Mouse (Mus musculus): ENCODE data around the gene Serinc3.

The Serinc3 gene

DNA sequence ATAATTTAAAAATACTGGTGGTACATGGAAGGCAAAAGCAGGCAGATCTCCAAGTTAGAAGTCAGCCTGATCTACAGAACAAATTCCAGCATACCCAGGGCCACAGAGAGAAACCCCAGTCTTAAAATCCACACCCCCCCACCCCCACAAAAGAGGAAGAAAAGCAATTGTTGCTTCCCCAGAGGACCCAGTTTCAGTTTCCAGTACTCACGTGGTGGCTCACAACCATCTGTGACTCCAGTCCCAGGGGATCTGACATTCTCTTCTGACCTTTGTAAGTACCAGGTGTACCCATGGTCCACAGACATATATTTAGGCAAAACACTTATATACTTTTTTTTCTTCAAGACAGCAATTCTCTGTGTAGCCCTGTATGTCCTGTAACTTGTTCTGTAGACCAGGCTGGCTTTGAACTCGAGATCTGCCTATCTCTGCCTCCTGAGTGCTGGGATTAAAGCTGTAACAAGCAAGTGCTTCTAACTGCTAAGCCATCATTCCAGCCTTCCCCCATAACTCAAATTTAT, 17.8 kb upstream of the Serinc3 start:
- WGBS: 65% methylated on average over 2 of the region's 2 CpGs

DNA sequence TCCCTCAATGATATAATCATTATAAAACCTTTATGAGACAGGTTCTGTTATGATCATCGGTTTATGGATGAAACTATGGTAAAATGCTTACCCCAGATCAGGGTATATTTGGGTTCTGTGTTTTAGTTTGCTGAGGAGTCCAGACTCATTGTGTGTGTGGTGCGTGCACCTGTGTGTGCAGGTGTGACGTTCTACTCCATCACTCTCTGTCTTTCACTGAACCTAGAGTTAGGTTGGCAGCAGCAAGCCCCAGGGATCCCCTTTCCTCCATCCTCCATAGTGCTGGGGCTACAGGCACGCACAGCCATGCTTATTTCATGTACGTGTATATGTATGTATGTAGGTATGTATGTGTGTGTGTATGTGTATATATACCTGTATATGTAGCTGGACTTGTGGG, 17.1 kb upstream of the Serinc3 start:
- 85% methylated on average over 5 of the region's 5 CpGs for WGBS

DNA sequence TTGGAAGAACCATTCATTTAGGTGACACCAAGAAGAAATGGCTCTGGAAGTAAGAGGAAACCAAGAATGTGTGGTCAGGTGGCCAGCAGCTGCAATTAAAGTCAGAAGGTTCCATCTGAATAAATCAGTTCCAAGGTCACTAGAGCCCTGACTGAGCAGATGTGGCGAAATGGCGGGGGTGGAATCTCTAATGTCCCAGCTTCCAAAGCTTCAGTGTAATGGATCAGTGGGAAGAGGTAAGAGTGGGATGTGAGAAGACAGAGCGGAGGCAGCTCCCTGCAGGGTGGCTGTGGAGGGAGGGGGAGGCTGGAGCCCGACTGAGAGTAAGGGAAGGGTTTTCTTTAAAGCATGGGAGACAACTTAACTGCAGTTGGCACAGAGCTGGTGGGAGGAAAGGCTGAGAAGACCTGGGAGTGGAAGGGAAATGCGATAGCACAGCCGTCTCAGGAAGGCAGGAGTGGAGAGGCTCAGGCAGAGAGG, 16.5 kb upstream of the Serinc3 start:
- WGBS: 39% methylated on average over 6 of the region's 6 CpGs

DNA sequence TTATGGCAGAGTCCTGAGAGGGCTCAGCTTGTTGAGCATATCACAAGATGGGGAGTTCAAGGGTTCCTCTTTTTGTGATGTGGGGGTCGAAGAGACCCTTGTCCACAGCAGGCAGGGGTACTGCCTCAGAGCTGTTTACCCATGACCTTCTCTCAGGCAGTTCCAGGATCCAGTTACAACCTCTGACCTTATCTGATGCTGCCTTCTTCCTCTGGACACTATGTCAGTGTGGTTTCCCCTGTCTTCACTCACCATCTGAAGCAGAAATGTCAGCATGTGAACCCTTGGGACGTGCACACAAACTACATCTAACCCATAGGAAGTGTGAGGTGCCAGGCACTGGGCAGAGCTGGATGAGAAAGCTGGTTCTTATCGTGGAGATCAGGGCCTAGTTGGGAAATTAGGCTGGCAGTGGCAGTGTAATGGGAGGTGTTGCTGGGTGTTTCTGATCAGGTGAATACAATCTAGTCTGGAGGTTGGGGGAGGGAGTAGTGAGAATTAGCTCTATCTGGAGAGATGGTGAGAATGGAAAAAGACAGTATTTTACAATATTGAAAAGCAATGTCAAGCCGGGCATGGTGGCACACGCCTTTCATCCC, 15.3 kb upstream of the Serinc3 start:
- 72% methylated on average over 5 of the region's 5 CpGs for WGBS

DNA sequence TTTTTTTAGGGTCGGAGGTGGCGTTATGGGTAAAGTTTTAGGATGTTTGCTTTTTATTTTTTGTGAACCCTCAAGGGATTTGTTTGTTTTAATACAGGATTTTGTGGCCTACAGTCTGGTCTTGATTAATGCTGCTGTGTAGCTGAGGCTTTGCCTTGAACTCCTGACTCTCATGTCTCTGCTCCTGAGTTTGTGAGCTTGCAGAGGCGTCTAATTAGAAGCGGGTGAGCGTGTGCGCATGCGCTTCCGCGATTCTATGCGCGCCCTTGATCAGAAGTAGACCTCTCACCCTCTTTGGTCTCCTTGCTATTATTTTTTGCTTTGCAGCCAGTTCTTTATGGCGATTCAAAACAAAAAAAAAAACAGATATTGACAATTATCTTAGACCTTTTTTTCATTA, 14.5 kb upstream of the Serinc3 start:
- WGBS: 71% methylated on average over 12 of the region's 12 CpGs

DNA sequence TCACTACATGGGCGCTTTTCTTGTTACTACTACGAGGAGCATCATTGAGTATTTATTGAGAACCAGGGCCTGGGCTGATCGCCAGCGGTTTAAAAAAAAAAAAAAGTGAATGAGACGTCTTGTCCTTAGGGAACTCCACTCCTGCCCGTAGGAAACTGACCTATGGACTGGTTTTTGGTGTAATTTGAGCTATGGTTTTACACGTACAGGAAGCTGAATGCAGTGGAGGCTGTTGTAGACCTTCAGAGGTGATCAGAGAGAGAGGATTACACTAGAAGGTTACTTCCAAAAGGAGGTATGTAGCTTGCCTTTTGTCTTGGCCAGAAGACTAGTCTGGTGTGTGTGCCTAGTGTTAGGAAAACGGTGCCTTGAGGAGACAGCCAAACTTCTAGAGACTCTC, 14.0 kb upstream of the Serinc3 start:
- WGBS: 2% methylated on average over 8 of the region's 8 CpGs

DNA sequence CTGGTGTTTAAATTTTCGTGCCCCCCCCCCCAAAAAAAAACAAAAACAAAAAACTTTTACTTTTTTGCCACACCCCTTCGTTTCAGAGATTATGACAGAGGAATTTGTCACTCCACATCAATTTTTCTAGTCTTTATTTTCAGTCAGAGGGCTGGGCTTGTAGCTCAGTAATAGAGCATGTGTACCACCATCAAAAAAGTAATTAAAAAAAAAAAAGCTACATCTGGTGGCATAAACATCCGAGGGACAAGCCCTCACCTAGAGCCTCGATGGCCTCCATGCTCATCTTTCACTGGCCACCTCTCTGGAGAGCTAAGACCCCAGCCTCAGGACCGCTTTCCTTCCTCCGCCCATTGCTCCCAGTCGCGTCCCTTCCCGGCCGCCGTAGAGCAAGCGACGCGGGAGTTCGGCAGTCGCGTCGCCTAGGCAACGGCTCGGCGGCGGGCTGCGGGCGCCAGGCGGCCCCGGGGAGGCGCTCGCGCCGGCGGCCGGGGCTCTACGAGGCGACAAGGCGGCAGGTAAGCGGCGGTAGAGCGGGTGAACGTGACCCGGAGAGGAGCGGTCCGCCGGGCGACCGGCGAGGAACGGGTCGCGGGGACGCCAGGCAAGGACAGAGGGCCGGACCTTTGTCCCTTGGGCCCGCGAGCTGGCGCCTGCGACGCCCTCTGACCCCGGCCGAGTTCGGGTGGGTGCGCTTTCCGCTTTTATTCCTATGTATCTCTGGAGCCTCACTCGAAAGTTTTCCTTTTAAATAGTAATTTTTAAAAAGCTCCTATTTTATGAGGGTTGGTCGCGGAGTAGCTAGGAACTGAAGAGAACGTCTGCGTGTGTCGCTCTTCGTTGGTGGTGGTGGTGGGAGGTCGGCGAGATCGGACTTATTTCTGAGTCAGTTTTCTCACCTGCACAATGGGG, 13.3 kb upstream of the Serinc3 start, which contains the start of gene Pkig:
Pkig (plus strand) TSS at position 412 of the 912 bp plus-strand sequence.
- WGBS: under 1% methylated on average over 70 of the region's 71 CpGs

DNA sequence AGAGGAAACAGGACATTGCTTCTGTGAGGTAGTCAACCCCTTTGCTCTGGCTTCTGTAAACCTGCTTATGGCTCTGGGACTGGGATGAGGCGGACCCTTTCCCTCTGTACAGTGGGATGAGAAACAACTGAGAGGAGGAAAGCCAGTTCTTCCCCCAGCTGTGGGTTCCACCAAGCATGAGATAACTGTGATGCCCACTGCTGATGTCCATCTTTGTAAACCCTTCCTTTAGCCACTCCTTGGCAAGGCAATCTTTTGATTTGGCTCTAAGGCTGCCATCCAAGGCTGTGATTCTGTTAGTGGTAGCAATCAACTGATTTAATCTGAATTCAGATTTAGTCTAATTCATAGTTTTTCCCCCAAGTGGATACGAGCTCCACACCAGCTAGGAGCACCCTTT, 12.6 kb upstream of the Serinc3 start:
- WGBS: 80% methylated on average over 2 of the region's 2 CpGs

DNA sequence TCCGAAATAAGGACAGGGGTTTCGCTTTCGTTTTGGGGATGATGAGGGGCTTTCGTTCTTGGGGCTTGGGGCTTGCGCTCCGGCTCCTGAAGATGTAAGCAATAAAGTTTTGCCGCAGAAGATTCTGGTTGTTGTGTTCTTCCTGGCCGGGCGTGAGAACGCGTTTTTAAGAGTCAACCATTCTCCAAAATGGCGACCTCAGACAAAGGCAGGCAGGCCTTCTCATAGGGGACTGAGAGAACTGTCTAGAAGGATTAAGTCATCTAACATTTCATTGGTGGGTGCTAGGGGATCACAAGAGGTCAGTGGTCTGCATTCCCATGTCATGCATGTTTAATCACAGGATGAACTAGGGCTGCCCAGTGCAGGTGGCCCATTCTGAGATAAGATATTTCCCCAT, 10.8 kb upstream of the Serinc3 start:
- WGBS: 97% methylated on average over 9 of the region's 12 CpGs

DNA sequence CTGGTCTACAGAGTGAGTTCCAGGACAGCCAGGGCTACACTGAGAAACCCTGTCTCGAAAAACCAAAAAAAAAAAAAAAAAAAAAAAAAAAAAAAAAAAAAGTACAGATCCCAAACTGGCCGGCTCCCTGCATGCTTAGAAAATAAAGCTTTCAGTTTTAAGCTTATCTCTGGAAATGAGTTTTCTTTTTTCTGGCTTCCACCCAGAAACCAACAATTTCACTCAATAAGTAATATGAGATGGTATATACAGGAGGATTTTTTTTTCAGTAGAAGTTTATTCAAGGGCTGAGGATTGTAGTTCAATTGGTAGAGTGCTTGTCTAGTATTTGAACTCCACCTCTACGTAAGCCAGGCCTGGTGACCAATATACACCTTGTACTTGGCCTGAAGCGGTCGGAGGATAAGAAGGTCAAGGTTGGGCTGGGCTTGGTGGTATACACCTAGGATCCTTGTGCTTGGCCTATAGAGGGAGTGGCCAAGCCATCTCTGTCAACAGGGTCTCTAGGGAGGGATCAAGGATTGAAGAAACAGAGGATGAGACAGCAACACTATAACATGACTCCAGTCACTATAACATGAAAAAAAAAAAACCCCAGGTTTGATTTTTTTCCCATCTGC, 1.6 kb upstream of the Serinc3 start:
- 79% methylated on average over 5 of the region's 5 CpGs for WGBS

DNA sequence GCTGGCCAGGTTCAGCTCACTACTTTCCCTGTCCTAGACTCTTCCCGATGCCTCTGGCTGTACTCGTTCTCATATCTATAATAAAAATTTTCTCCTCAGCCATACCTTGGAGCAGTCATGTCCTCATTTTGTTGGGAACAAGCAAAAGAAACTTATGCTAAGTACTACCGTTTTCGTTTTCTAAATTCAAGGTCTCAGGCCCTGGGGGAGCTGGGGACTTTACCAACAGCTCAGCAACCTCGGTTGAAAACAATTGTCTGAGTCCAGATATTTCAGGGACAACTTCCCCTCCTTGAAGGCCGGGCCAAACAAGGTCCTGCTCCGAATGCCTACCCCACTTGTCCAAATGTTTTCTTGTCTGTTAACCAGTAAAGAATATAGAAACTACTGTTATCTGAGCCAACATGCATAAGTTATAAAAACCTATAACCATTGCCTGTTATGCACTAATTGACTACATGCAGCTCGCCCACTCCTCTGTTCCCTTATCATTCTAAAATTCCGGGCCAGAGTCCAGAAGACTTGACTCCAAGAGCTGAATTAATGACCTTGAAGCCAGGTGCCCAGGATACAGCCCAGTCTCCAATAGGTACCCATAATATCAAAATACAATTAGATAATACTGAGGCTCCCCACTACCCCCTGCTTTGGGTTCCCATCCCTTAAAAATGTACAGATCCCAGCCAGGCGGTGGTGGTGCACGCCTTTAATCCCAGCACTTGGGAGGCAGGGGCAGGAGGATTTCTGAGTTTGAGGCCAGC, 949 bp upstream of the Serinc3 start:
- 73% methylated on average over 11 of the region's 11 CpGs for WGBS

DNA sequence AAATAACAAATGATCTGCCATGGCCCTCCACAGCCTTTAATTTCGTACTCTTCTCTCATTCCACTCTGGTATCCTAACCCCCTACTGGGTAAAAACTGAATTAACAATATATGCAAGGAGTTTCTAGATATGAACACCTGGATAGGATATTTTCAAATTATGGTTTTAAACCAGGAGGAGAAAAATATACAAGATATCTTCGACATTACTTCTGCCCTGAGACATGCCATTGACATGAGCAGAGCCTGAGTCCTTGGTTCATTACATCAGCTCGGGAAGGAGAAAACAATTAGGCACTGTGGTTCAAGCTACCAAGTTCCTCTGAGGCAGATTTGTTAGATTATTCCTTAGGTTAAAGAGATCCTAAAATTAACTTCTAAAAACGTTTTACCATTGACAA, 884 bp downstream of the Serinc3 start:
- under 1% methylated on average over 4 of the region's 4 CpGs for WGBS

DNA sequence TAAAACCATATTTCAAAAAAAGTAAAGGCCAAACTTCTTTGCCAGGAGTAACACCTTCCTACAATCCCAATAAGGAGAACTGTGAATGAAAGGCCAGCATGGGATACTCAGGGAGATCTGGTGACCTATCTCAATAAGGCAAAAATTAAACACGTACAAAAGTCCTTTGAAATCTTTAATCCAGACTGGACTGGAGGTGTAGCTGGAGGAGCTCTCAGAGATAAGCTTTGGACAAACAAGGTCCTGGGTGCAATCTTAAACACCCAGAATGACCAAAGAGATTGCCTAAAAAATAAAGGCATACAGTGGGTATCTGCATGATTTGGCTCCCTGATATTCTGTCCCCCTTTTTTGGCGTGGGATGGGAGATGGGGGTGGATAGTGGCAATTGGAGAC, 1.4 kb downstream of the Serinc3 start:
- 31% methylated on average over 2 of the region's 2 CpGs for WGBS

DNA sequence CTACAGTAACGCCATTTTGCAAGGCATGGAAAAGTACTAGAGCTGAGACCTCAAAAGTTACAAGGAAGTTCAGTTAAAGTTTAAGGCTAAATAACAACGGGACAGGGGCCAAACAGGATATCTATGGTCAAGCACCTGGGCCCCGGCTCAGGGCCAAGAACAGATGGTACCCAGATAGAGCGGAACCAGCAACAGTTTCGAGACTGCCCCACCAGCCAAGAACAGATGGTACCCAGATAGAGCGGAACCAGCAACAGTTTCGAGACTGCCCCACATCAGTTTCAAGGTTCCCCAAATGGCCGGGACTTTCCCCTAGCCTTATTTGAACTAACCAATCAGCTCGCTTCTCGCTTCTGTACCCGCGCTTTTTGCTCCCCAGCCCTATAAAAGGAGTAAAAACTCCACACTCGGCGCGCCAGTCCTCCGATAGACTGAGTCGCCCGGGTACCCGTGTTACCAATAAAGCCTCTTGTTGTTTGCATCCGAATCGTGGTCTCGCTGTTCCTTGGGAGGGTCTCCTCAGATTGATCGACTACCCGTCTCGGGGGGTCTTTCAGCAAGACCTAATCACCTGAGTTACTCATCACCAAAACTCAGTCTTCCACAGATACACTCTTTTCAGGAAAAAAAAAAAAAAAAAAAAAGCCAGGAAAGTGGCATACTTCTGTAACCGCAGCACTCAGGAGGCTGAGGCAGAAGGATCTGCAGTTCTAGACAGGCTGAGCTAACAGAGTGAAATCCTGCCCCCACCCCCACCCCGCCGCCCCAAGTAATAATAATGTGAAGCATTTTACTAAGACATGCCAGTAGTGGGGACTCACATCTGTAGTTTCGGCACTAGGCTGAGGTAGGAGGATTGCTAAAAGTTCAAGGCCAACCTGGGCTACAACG, 2.0 kb downstream of the Serinc3 start:
- 67% methylated on average over 30 of the region's 30 CpGs for WGBS

DNA sequence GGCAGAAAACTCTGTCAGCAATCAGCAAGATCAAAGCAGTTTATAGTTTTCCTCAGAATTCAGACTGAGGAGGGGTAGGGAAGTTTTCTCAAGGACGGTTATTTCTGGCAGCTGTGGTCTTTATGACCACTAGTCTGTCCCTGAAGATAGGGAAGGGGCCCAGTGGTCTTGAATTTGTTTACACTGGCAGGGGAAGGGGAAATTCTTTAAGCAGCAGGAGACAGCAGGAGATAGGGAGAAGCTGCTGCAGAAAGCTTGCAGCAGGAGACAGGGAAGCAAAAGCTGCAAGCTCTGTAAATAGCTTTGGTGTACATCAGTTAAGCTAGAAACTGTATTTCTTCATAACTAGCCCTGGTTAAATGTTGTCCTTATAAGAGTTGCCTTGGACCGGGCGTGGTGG, 3.2 kb downstream of the Serinc3 start:
- 47% methylated on average over 3 of the region's 3 CpGs for WGBS

DNA sequence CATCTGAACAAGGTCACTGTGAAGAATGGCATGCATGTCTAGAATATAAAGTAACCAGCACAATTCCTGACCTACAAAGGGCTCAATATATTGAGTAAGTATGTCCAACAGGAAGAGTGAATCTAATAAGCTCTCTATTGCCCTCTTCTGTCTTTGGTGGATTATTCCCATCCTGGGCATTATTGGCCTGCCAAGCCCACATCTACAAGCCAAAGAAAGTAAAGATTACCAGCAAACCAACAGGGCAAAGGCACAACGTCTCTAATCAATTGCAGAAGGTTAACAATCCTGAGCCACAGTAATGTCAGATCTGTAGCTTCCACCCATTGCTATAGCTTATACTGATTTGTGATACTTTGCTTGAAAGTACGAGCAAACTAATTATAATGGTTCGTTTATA, 4.4 kb downstream of the Serinc3 start:
- 39% methylated on average over 3 of the region's 3 CpGs for WGBS

DNA sequence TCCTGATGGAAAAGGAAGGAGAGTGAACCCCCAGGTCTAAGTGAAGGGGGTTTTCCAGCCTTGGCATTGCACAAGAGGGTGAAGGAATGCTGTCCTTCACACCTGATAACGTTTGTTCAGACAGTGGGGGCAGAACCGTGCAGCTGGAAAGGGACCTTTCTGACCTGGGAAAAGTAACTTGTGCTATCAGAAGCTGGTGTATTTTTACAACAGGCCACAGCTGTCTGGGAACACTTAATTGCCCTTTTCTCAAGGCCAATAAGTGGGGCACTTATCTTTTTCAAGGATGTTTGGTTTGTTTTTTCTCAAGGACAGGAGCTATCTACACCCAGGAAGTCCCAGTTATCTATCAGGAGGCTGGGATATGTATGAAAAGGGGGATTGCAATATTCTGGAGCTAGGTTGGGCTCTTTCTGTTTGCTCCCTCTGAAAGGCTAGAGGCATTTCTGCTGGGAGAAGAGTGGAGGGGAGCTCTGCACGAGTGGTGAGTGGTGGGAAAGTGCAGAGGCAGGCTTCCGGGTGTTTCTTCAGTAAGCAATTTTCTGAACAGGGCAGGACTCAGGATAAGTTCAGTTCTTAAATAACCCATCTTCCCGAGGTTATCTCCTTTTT, 7.2 kb downstream of the Serinc3 start:
- WGBS: 40% methylated on average over 5 of the region's 5 CpGs

DNA sequence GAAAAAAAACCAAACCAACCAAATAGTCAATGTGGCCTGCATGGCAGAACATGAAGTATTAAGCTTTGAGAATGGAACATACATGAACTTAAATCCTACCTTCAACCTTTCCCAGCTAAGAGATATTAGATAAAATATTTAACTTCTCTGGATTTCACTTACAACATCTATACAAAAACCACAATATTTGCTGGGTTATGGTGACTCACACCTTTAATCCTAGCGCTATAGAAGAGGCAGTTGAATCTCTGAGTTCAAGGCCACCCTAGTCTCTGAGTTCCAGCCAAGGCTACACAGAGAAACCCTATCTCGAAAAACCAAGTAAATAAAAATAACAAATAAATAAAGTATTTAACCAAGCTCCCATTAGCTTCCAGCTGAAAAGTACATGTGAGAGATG, 8.9 kb downstream of the Serinc3 start:
- 81% methylated on average over 2 of the region's 2 CpGs for WGBS

DNA sequence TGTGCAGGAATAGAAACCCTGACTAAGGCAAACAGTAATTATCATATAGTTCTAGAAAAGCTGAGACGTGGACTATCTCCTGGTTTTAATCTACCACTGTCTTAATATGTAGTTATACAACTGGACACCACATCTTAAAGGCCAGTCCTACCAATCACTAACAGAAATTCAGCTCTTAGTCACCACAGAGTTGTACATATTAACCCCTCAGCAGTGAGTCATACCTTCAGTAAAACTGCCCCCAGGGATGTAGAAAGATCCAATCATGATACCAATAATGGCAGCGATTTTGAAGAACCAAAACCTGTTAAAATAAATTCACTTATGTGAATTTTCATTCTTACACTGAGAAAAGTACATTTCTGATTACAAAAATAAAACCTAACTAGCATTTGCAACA, 10.7 kb downstream of the Serinc3 start:
- WGBS: 74% methylated on average over 2 of the region's 2 CpGs

DNA sequence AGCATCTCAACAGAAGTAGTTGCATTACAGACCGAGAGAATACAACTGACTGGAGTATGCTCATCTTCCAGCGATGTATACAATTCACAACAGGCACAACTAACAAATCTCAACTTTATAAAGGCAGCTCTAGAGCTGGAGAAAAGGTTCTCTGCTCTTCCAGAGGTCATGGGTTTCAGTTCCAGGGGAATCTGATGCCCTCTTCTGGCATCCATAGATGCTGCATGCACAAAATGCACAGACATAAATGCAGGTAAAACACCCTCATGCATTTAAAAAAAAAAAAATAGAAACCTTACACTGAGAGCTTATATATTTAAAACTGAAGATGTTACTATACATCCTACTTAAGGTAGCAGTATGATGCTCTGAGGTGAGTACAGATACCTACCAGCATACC, 13.2 kb downstream of the Serinc3 start:
- WGBS: 93% methylated on average over 2 of the region's 2 CpGs

Measured in cerebral cortex, adult 2 months (tissue).